Mouse (Mus musculus): ENCODE results near the gene Coq5.

Gene Coq5

DNA sequence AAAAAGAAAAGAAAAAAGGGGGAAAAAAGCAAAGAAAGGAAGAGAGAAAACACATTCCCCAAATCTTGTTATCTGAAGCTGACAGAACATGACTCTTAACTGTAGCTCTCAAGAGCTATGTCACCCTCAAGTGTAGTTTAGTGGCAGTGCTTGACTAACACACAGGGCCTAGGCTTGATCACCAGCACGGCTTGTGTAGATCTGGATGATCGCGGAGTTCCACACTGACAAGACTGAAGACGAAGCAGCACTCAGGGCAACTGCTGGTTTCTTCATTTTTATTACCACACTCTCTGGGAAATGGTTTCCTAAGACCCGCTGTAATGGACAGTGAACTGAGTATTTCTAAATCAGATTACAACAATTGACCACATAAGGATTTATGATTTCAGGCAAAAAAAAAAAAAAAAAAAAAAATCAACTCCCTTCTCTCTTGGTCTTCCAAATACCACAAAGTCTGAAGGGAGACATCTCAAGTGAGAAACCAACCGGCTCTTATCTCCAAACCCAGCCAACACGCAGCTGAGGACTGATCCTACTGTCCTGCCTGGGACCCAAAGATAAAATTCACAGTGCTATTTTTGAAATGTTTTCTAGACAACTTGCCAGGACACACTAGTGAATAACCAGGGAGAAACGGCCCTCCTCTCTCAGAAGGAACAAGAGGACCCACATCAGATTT is 12.5 kb upstream of the Coq5 start:
- no peak for ATAC-seq (ENCODE audit: insufficient number of reproducible peaks, low FRiP score, low TSS enrichment)

DNA sequence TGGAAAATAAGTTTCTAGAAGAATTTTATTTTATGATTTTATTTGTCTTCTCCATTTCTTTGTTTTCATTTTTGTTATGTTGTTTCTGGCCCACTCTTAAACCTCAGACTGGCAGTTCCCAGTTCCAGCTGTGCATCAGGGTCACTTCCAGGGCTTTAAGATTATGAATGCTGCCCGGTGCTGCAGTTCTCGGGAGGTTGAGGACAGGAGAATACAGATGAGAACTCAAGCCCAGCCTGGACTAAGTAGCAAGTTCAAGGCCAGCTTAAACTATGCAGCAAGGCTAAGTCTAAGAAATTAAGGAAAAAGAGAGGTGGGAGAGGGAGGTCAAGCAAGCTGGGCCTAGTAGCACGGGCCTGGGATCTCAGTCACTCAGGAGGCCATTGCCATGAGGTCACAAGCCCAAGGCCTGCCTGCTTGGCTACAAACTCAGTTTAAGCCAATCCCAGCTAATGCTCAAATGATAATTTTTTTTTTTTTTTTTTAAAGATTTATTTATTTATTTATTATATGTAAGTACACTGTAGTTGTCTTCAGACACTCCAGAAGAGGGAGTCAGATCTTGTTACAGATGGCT is 11.9 kb upstream of the Coq5 start:
- ATAC-seq (ENCODE audit: insufficient number of reproducible peaks, low FRiP score, low TSS enrichment): no peak

DNA sequence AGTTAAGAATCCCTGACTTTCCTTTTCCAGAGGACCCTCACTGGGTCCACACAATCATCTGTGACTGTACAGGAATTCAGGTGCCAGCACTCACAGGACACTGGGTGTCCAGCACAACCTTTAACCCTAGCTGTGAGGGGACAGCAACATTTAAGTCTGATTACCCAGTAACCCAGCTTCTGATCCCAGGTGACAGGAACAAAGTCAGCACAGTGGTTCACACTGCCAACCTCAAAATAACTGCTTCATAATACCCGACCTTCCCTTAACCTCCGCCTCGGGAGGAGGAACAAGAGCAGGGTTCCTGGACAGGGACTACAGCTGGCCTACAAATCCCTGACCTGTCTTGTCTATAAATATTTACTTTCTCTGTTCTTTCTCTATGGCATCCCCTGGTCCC is 11.2 kb upstream of the Coq5 start:
- ATAC-seq (ENCODE audit: insufficient number of reproducible peaks, low FRiP score, low TSS enrichment): no peak

DNA sequence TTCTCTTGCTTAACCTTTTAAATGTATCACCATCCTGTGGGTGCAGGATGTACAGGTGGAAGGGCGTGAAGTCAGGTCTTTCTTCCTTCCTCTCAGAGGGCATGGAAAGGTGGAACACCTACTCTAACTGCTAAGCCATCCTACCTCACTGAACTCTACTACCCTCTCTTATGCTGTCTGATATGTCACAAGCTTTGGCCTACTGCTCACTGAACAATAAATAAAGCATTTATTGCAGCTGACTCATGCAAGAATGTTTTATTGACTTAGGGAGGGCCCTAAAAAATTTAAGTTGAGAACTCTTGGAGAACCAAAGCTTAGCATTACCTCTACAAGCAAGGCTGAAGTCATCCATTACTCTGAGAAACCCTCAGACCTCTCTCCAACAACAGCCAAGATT is 9.5 kb upstream of the Coq5 start:
- ATAC-seq (ENCODE audit: insufficient number of reproducible peaks, low FRiP score, low TSS enrichment): no peak

DNA sequence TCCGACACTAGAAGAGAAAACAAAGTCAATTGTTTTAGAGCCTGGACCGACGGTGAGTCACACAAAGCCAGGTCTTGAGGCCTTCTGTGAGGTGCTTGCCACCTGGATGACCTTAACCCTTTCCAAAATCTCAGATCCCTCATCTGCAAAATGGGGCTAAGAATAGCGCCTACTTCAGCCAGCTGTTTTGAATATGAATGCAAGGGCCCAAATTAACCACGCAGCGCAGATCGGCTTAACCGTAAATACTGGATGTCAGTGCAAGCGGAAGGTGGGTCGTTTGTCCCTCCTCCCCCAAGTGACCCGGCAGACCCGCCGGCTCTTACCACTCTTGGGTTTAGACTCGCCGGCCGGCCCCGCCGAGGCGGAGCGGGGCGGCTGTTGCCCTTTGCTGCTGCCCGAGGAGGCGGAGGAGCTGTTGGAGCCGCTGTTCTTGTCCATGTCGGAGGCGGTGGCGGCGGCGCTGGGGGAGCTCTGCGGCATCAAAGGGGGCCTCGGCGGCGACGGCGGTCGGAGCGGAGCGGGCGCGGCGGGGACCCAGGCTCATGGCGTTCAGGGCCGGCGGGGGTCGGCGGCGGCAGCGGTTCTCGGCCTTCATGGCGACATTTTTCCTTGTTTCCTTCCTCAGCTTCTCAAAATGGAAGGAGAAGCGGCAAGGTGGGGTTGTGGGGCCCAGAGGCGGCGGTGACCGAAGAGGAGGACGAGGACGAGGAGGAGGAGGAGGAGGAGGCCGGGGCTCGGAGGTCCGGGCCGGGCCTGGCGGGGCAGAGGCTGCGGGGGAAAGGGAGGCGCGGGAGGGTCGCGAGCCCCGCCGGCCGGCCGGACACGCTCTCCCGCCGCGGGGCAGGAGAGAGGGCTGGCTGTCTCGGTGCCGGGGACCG is 7.3 kb upstream of the Coq5 start:
- ATAC-seq (ENCODE audit: insufficient number of reproducible peaks, low FRiP score, low TSS enrichment): no peak

DNA sequence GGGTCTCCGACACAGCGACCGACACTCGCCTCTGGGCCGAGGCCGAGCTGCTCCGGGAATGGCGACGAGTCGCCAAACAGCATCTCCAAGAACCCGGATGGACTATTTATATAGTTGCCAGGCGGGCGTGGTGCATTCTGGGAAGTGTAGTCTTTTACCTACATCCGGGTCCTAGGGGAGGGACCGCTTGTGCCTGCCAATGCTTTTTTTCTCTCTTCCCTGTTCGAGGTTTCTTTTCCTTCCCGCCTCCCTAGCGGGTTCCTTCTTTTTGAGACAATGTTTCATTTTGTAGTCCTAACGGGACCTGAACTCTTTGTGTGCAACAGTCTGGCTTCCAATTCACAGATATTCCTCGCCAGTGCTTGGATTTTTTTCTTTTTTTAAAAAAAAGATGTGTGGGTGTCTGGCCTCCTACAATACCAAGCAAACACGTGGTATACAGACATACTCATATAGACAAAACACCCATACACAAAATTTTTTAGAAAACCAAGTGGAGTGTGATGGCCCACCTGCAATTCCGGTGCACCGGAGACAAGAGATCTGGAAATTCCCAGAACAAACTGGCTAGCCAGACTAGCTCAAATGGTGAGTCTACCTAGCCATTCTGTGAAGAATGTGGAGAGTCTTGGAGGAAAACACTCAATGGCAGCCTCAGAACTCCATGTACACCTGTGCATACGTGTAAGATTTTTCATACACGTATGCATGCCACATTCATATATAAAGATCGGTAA is 6.5 kb upstream of the Coq5 start, which contains the start of gene Rnf10:
Gene Rnf10 (minus strand): TSS at position 87 of the 737 bp plus-strand sequence.
- peak; percentile 87 for ATAC-seq (ENCODE audit: insufficient number of reproducible peaks, low FRiP score, low TSS enrichment)

DNA sequence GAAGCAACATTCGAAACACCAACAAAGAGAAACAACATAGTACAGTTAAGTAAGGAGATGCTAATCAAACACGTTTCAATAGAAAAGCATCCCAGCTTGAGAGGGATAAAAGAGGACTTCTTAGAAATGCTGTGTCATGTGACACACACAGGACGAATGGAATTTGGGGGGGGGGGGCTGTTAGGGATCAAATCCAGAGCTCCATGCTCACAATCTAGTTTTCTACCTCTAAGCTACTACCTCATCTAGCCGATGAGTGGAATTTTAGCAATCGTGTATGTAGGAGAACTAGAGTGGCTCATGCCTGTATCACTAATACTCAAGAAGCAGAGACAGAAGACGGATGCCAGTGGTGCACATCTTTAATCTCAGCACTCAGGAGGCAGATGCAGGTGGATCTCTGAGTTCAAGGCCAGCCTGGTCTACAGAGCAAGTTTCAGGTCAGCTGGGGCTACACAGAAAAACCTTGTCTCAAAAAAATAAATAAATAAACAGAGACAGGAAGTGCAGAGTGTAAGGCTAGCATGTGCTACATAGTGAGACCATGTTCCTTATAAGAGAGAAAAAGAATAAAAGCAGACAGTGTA is 5.8 kb upstream of the Coq5 start:
- no peak for ATAC-seq (ENCODE audit: insufficient number of reproducible peaks, low FRiP score, low TSS enrichment)

DNA sequence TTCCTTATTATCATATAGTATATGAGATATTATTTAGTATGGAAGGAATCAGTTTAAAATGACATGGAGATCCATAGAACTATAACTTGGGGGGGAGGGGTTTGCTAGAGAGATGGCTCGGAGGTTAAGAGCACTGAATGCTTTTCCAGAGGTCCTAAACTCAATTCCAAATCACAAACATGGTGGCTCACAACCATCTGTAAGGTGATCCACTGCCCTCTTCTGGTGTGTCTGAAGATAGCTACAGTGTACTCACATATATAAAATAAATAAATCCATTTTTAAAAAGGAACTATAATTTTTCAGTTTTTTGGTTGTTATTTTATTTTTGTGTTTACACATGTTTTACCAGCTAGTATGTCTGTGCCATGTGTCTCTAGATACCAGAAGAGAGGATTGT is 5.1 kb upstream of the Coq5 start:
- ATAC-seq (ENCODE audit: insufficient number of reproducible peaks, low FRiP score, low TSS enrichment): no peak

DNA sequence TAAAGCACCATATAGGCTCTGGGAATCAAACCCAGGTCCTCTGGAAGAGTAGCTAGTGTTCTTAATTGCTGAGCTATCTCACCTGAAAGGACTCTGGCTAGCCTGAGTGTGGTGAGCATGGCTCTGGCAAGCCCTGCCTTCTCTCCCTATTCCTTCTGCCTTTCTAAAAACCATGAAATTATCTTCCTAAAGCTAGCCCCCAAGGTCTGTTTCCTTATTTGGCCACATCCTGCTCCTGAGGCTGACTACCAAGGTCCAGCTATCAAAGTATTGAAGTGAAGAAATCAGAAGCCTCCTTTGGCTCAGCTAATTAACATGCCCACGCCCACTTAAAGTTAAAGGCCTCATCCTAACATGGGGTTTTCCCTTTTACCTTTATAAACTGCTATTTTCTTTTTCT is 4.7 kb upstream of the Coq5 start:
- ATAC-seq (ENCODE audit: insufficient number of reproducible peaks, low FRiP score, low TSS enrichment): no peak

DNA sequence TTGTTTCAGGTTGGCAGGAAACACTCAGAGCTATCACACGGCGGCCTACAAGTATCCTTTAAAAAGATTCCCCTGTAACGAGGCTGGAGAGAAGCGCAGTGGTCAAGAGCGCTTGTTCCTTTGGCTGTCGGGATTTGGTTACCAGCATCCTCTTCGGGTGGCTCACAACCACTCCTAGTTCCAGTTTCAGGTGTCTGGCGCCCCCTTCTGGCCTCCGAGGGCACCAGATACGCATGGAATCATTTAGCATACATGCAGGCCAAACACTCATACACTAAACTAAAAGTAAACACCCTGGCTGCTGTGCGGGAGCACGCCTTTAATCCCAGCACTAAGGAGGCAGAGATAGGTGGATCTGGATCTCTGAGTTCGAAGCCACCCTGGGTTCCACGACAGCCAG is 3.5 kb upstream of the Coq5 start:
- no peak for ATAC-seq (ENCODE audit: insufficient number of reproducible peaks, low FRiP score, low TSS enrichment)

DNA sequence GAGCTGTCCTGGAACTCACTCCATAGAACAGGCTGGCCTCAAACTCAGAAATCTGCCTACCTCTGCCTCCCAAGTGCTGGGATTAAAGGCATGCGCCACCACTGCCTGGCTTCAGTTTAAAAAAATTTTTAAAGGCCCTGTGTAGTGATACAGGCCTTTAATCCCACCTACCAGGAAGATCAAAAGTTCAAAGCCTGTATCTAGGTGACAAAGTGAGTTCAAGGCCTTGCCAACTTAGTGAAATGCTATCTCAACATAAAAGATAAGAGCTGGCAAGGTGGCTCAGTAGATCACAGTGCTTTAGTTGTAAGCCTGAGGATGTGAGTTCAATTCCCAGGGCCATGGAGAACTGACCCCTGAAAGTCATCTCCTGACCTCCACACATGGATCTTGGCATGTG is 1.4 kb upstream of the Coq5 start:
- ATAC-seq (ENCODE audit: insufficient number of reproducible peaks, low FRiP score, low TSS enrichment): no peak

DNA sequence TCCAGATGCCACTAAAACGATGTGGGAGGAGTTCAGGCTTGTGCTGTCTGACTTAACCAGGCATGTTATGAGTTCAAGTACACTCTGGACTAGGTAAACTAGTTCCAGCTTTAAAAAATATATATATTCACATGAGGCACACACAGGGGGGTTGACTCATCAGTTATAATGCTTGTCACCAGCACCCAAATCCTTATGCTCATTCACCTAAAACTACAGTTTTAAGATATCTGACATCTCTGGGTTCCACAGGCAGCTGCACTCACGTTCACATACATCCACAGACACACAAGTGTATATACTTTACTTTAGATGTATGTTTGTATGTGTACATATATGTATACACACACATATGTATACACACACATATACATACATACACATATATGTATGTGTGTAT is 681 bp upstream of the Coq5 start:
- ATAC-seq (ENCODE audit: insufficient number of reproducible peaks, low FRiP score, low TSS enrichment): no peak

DNA sequence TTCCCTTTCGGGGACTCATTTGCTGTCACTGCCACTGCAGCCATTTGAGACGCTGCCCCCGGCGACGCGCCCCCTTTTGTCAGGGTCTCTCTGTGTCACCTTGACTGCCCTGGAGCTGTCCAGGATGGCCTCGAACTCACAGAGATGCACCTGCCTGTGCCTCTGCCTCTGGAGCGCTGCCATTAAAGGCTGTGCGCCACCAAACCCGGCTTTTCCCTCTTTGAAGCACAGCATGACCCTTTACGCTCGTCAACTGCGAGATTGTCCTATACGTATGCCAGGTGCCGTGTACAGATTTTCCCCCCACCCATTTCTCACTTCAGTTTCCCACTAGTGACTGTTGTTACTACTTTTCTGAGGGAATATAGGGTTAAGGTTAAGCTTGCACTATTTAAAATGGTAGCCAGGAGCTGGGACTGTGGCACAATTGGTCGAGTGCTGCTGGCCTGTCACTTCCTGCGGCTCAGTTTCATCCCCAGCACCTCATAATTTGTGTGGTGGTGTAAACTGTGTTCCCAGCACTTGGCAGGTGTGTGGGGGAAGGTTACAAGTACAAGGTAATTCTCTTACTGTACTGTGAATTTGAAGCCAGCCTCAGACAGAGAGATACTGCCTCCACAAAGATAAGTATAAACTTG is 703 bp downstream of the Coq5 start:
- no peak for ATAC-seq (ENCODE audit: insufficient number of reproducible peaks, low FRiP score, low TSS enrichment)

DNA sequence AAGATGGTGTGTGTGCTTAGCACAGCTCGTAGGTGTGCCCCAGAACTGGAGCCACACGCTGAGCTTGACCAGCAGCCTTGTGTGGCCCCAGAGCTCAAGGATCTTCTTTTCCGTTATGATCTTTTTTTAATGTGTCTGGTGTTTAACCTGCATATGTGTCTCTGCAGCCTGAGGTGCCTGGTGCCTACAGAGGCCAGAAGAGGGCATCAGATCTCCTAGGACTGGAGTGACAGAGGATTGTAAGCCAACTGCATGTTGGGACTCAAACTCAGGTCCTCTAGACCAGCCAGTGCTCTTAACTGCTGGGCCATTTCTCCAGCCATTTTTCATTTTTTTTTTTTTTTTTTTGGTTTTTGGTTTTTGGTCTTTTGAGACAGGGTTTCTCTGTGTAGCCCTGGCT is 5.3 kb downstream of the Coq5 start:
- no peak for ATAC-seq (ENCODE audit: insufficient number of reproducible peaks, low FRiP score, low TSS enrichment)

DNA sequence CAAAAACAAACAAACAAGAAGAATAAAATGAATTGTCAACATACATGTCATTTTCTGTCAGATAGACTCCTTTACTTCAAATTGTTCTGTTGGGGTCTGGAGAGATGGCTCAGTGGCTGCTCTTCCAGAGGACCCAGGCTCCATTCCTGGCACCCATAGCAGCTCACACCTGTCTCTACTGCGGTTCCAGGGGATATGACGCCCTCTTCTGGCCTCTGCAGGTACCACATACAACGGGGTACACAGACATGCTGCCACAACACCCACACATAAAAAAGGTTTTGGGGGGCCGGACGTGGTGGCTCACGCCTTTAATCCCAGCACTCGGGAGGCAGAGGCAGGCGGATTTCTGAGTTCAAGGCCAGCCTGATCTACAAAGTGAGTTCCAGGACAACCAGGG is 14.7 kb downstream of the Coq5 start:
- no peak for ATAC-seq (ENCODE audit: insufficient number of reproducible peaks, low FRiP score, low TSS enrichment)

DNA sequence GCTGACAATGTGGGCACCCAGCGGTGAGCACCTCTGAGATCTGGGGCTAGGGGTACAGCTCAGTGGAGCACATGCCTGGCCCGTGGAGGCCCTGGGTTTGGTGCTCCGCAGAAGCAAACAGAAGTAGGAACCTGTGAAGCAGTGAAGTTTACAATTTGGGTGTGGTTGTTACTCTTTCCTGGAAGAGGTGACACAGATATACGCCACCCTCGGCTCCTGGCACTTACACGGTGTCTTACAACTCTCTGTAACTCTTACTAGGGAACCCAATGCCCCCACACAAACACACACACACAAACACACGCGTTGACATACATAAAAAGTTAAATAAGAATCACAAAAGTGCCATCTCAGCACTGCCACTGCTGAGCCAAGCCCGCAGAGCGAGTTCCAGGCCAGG is 16.9 kb downstream of the Coq5 start:
- no peak for ATAC-seq (ENCODE audit: insufficient number of reproducible peaks, low FRiP score, low TSS enrichment)

DNA sequence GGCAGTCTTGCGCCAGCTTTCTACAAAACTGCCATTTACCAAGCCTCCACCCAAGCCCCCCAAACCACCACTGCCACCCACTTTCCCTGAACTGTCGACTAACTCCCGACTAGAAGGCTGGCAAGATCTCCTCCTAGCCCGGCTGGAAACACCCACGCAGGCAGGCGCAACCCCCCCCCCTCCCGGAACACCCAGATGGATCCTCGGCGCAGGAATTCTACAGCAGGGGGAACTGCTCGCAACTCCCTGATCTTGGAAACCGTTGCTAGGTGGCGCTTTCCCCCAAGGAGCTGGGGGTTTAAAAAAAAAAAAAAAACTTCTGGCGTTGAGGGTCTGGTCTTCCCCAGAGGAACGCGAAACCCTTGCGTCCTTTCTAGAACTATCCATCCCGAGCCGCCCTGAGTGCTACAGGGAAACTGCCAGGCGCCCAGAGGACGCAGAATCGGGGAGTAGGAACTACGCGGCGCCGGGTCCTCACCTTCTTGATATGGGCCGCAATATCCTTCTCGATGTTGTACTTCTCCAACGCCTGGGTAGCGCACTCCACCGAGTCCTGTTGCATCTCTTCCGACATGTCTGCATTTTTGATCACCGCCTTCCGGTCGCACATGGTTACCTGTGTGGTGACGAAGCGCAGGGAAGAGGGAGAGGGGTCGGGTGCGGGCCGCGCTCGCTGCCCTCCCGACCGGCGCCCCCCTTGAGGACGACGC is 20.7 kb downstream of the Coq5 start:
- ATAC-seq (ENCODE audit: insufficient number of reproducible peaks, low FRiP score, low TSS enrichment): peak; percentile 61; the same call in 1 of the 2 replicates

DNA sequence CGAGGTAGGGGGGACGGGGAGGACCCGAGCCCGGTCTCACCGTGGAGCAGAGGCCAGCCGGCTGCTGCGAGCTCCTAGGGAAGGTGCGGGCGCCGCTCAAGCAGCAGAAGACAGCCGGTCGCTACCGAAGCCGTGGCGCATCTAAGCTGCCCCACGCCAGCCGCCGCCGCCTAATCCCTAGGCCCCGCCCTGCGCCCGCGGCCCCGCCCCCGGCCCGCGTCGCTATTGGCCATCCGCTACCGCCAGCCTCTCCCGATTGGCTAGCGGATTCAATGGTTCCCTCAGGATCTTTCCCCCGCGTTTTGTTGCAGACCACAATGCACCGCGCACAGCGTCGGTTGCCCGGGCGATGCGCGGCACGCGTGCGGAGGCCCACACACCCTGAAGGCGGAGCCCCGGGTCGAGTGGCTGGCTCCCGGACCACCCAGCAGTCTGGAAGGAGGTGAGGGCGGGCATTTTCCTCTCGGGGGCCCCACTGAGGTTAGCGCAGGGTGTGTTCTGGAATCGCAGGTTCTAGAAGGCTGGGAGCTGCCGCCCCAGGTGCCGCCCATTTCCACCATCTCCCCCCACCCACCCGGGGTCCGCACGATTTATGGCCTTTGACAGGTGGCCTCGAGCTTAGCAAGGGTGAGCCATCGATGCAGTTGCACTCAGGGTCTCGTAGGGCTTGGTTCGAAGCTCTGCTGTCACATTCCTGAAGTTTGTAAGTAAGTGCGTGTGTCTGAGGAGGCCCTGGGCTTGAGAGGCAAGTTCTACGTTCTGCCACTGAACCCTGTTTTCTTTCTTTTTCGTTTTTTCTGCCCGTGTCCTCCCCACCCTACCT is 21.5 kb downstream of the Coq5 start, which contains the start of gene Dynll1:
Gene Dynll1 (minus strand): TSS at position 208 of the 823 bp plus-strand sequence.
- peak; percentile 88 for ATAC-seq (ENCODE audit: insufficient number of reproducible peaks, low FRiP score, low TSS enrichment)
